ENCODE assay signal across 51 mouse cellular contexts in genomic region chr10:78715156-78715555, GRCm38 (mm10). TPM values are rescaled to one million over a fixed set of nuclear protein-coding genes. Genes with fewer than 3 reads are reported as not detected.
"Had no signal": no experiment of that assay in that cellular context is flagged by ENCODE, and none has a peak within 500 bp of the region (broad histone marks: within the 10 kb centered on the region; RNA-seq: fewer than 3 reads in every experiment).

No protein-coding gene starts in this region.

- DNase-seq: heart, postnatal 10 days; heart, postnatal 14 days; heart, postnatal 4 days; kidney, adult 11 months; kidney, adult 18-20 months; kidney, adult 2 months; kidney, adult 8-10 months; kidney, adult 9 months; kidney, postnatal 10 days; kidney, postnatal 14 days; kidney, postnatal 25 days; kidney, postnatal 36 days; kidney, postnatal 4 days; layer of hippocampus, adult 9-11 months; layer of hippocampus, postnatal 36 days had no signal

- H3K27me3 ChIP-seq: heart, embryonic 12.5 days; heart, embryonic 13.5 days; heart, embryonic 15.5 days; hindbrain, embryonic 12.5 days; hindbrain, embryonic 13.5 days; hindbrain, embryonic 15.5 days; intestine, embryonic 15.5 days; kidney, embryonic 15.5 days had no signal

- H3K4me1 ChIP-seq: heart, embryonic 12.5 days; heart, embryonic 13.5 days; heart, embryonic 15.5 days; hindbrain, embryonic 10.5 days; hindbrain, embryonic 12.5 days; hindbrain, embryonic 13.5 days; hindbrain, embryonic 15.5 days; intestine, embryonic 15.5 days; kidney, embryonic 15.5 days had no signal

- H3K4me3 ChIP-seq: heart, embryonic 12.5 days; heart, embryonic 13.5 days; heart, embryonic 15.5 days; hindbrain, embryonic 10.5 days; hindbrain, embryonic 12.5 days; hindbrain, embryonic 13.5 days; hindbrain, embryonic 15.5 days; intestine, embryonic 15.5 days; kidney, embryonic 15.5 days; layer of hippocampus, adult 2 months; left cerebral cortex, adult 2 months had no signal

- H3K27ac ChIP-seq: heart, embryonic 13.5 days; heart, embryonic 15.5 days; hindbrain, embryonic 10.5 days; hindbrain, embryonic 12.5 days; hindbrain, embryonic 13.5 days; hindbrain, embryonic 14.5 days; hindbrain, embryonic 15.5 days; hindbrain, postnatal 0 days; intestine, embryonic 15.5 days; kidney, embryonic 15.5 days; kidney, postnatal 0 days; layer of hippocampus, adult 2 months; left cerebral cortex, adult 2 months had no signal

- H3K9me3 ChIP-seq: heart, embryonic 12.5 days; heart, embryonic 13.5 days; heart, embryonic 15.5 days; hindbrain, embryonic 10.5 days; hindbrain, embryonic 12.5 days; hindbrain, embryonic 13.5 days; hindbrain, embryonic 15.5 days; intestine, embryonic 15.5 days; kidney, embryonic 15.5 days had no signal

- H3K36me3 ChIP-seq: heart, embryonic 12.5 days; heart, embryonic 13.5 days; heart, embryonic 15.5 days; hindbrain, embryonic 10.5 days; hindbrain, embryonic 12.5 days; hindbrain, embryonic 13.5 days; hindbrain, embryonic 15.5 days; intestine, embryonic 15.5 days; kidney, embryonic 15.5 days had no signal

RNA-seq across cellular contexts. Expression of gene Casp14, which starts 2.9 kb away (rescaled TPM):
- total RNA-seq: heart, postnatal 10 days; heart, postnatal 14 days; heart, postnatal 25 days; heart, postnatal 4 days; hematopoietic stem cell, adult 5-6 weeks; hindbrain, postnatal 0 days; layer of hippocampus, adult 18-20 months; layer of hippocampus, adult 2 months; layer of hippocampus, adult 8-10 months; layer of hippocampus, postnatal 10 days; layer of hippocampus, postnatal 14 days; layer of hippocampus, postnatal 25 days; layer of hippocampus, postnatal 36 days; left cerebral cortex, adult 18-20 months; left cerebral cortex, adult 2 months; left cerebral cortex, adult 8-10 months had no signal
- polyA plus RNA-seq: heart, embryonic 11.5 days; heart, embryonic 12.5 days; heart, embryonic 13.5 days; heart, embryonic 14.5 days; heart, embryonic 15.5 days; heart, embryonic 16.5 days; heart, postnatal 0 days; hindbrain, embryonic 11.5 days; hindbrain, embryonic 12.5 days; hindbrain, embryonic 13.5 days; hindbrain, embryonic 14.5 days; hindbrain, embryonic 15.5 days; hindbrain, embryonic 16.5 days; hindbrain, postnatal 0 days; inflammation-experienced regulatory T-cells, adult 6 months; kidney, adult 2 months; kidney, embryonic 14.5 days; kidney, embryonic 15.5 days; kidney, embryonic 16.5 days; kidney, postnatal 0 days had no signal

RNA-seq across cellular contexts. Expression of gene Ccdc105, which starts 37.7 kb away (rescaled TPM):
- total RNA-seq: heart, postnatal 10 days; heart, postnatal 14 days; heart, postnatal 25 days; heart, postnatal 4 days; hematopoietic stem cell, adult 5-6 weeks; hindbrain, postnatal 0 days; layer of hippocampus, postnatal 10 days had no signal
- polyA plus RNA-seq: heart, embryonic 12.5 days; heart, embryonic 13.5 days; heart, embryonic 14.5 days; heart, embryonic 15.5 days; heart, embryonic 16.5 days; heart, postnatal 0 days; hindbrain, embryonic 11.5 days; inflammation-experienced regulatory T-cells, adult 6 months; intestine, embryonic 14.5 days; intestine, embryonic 16.5 days; intestine, postnatal 0 days; kidney, adult 2 months; kidney, embryonic 14.5 days; kidney, embryonic 15.5 days; kidney, embryonic 16.5 days; kidney, postnatal 0 days; large intestine, adult 2 months had no signal
